Mouse (Mus musculus): ENCODE data around the gene Calr3.

Gene Calr3

GRCm38 (mm10) chr8:72443338-72443993 is at the start of gene Calr3, which contains the start of gene 1700030K09Rik:
Gene Calr3, minus strand, starts transcription at chr8:72443870.
Gene 1700030K09Rik, plus strand, starts transcription at chr8:72443880.
- in situ Hi-C loops (cut with MboI, MseI): no loop called here

GRCm38 (mm10) chr8:72493381-72493780 is 49.7 kb upstream of the Calr3 start:
- in situ Hi-C loops (cut with MboI, MseI): no loop called here

- in situ Hi-C loops (cut with MboI, MseI): no loop called here
Measured at GRCm38 (mm10) chr8:72492622-72493081, 49.0 kb upstream of the Calr3 start.

- in situ Hi-C loops (cut with MboI, MseI): no loop called here
Measured at GRCm38 (mm10) chr8:72491680-72492621, 48.3 kb upstream of the Calr3 start, which contains the start of gene Slc35e1. Gene Slc35e1, minus strand, starts transcription at chr8:72492614.

- in situ Hi-C loops (cut with MboI, MseI): no loop called here
Measured at GRCm38 (mm10) chr8:72491017-72491416, 47.3 kb upstream of the Calr3 start.

- in situ Hi-C loops (cut with MboI, MseI): no loop called here
Measured at GRCm38 (mm10) chr8:72487014-72487413, 43.3 kb upstream of the Calr3 start.

GRCm38 (mm10) chr8:72485456-72486199 is 42.0 kb upstream of the Calr3 start:
- in situ Hi-C loops (cut with MboI, MseI): no loop called here

- in situ Hi-C loops (cut with MboI, MseI): no loop called here
Measured at GRCm38 (mm10) chr8:72474826-72475546, 31.3 kb upstream of the Calr3 start, which contains the start of gene Cherp. Gene Cherp, minus strand, starts transcription at chr8:72475226.

GRCm38 (mm10) chr8:72470684-72471083 is 27.0 kb upstream of the Calr3 start:
- in situ Hi-C loops (cut with MboI, MseI): no loop called here

GRCm38 (mm10) chr8:72469984-72470383 is 26.3 kb upstream of the Calr3 start:
- in situ Hi-C loops (cut with MboI, MseI): no loop called here

GRCm38 (mm10) chr8:72469243-72469642 is 25.6 kb upstream of the Calr3 start:
- in situ Hi-C loops (cut with MboI, MseI): no loop called here

- in situ Hi-C loops (cut with MboI, MseI): no loop called here
Measured at GRCm38 (mm10) chr8:72464211-72464610, 20.5 kb upstream of the Calr3 start.

- in situ Hi-C loops (cut with MboI, MseI): no loop called here
Measured at GRCm38 (mm10) chr8:72459881-72460533, 16.3 kb upstream of the Calr3 start.

GRCm38 (mm10) chr8:72458457-72458856 is 14.8 kb upstream of the Calr3 start:
- in situ Hi-C loops (cut with MboI, MseI): no loop called here

GRCm38 (mm10) chr8:72457806-72458205 is 14.1 kb upstream of the Calr3 start:
- in situ Hi-C loops (cut with MboI, MseI): no loop called here

GRCm38 (mm10) chr8:72455317-72455716 is 11.6 kb upstream of the Calr3 start:
- in situ Hi-C loops (cut with MboI, MseI): no loop called here

- in situ Hi-C loops (cut with MboI, MseI): no loop called here
Measured at GRCm38 (mm10) chr8:72453904-72454303, 10.2 kb upstream of the Calr3 start.

GRCm38 (mm10) chr8:72451516-72451915 is 7.8 kb upstream of the Calr3 start:
- in situ Hi-C loops (cut with MboI, MseI): no loop called here

GRCm38 (mm10) chr8:72445071-72445470 is 1.4 kb upstream of the Calr3 start:
- in situ Hi-C loops (cut with MboI, MseI): loop anchor here (5.0 kb wide), 1 partner anchor 197 kb away; no protein-coding TSS in a partner anchor

GRCm38 (mm10) chr8:72443994-72444350 is 302 bp upstream of the Calr3 start:
- in situ Hi-C loops (cut with MboI, MseI): no loop called here

Measured in T-helper 1 cell (primary cell).